Mouse (Mus musculus) stomach, embryonic 16.5 days (tissue): ENCODE results near the gene Gm10668. TPM values are rescaled to one million over a fixed set of nuclear protein-coding genes. Genes with fewer than 3 reads are reported as not detected.
"Not testable (repeated sequence)": the region's sequence is repeated elsewhere in the genome, so short reads cannot be mapped to it uniquely, and the experiment has no call there.

ENCODE experiments used
- ATAC-seq: fragments of 200-750 bp; cut with Nextera tagmentation; 2 replicates; pipeline ENCODE4 v1.8.0; 2017; ENCODE audit warnings: moderate number of reproducible peaks, moderate TSS enrichment; ENCODE audit not compliant: insufficient read depth, low FRiP score
- H3K27ac ChIP-seq: fragments of 300-500 bp; sonication (generic); 2 replicates; pipeline ENCODE4 v1.5.1; 2014; ENCODE audit warnings: low read length
- H3K27me3 ChIP-seq: fragments of 300-500 bp; sonication (generic); 2 replicates; pipeline ENCODE4 v1.6.1; 2014; ENCODE audit warnings: low read length, control low read depth, mixed read lengths; ENCODE audit not compliant: control insufficient read depth, insufficient read depth
- H3K36me3 ChIP-seq: fragments of 300-500 bp; sonication (generic); 2 replicates; pipeline ENCODE4 v1.6.1; 2014; ENCODE audit warnings: low read length; ENCODE audit not compliant: control insufficient read depth, insufficient read depth
- H3K4me1 ChIP-seq: fragments of 300-500 bp; sonication (generic); 2 replicates; pipeline ENCODE4 v1.6.1; 2014; ENCODE audit warnings: low read length, control low read depth, mixed read lengths; ENCODE audit not compliant: control insufficient read depth, insufficient read depth
- H3K4me2 ChIP-seq: fragments of 300-500 bp; sonication (generic); 2 replicates; pipeline ENCODE4 v1.6.1; 2014; ENCODE audit warnings: low read depth, low read length, mixed read lengths
- H3K4me3 ChIP-seq: fragments of 300-500 bp; sonication (generic); replicated peaks from 2 replicates; pipeline ENCODE4 v1.5.1; 2014; ENCODE audit warnings: mild to moderate bottlenecking, low read length
- H3K9ac ChIP-seq: fragments of 300-500 bp; sonication (generic); 2 replicates; pipeline ENCODE4 v1.6.1; 2014; ENCODE audit warnings: low read length
- H3K9me3 ChIP-seq: fragments of 300-500 bp; sonication (generic); replicated peaks from 2 replicates; pipeline ENCODE4 v1.6.1; 2016; ENCODE audit warnings: low read length, control low read depth; ENCODE audit not compliant: control insufficient read depth
- WGBS: fragments of 180-500 bp; shearing (Covaris S2); extraction: QIAGEN DNeasy Blood & Tissue Kit; methylation state at CpG from one replicate; pipeline ENCODE4 v1.1.7; 2014; 5-methylcytosine and 5-hydroxymethylcytosine counted together
- polyA plus RNA-seq: library from polyadenylated mRNA; unstranded; fragments of >200 nt; fragmentation: Nextera tagmentation; extraction: Ambion mirVana; gene quantifications from 2 replicates; pipeline ENCODE4 v1.2.1, GENCODE M21; 2015

Gm10668 gene
- not detected in 2 replicates for polyA plus RNA-seq

- H3K4me2 ChIP-seq: not testable (repeated sequence)
- no CpG with 5 or more reads among the region's 1 CpGs for WGBS
Measured at GRCm38 (mm10) chr7:20730524-20730923, at the start of gene Gm10668. Gene Gm10668 (minus strand): TSS chr7:20730624.

GRCm38 (mm10) chr7:20770885-20771284, 40.5 kb upstream of the Gm10668 start, which contains the start of gene Vmn1r112:
Gene Vmn1r112 (plus strand): TSS chr7:20771185.
- H3K27ac ChIP-seq, H3K4me3 ChIP-seq, ATAC-seq, H3K9me3 ChIP-seq, H3K9ac ChIP-seq, H3K4me1 ChIP-seq, H3K4me2 ChIP-seq, H3K27me3 ChIP-seq, H3K36me3 ChIP-seq: not testable (repeated sequence)
- WGBS: no CpG with 5 or more reads among the region's 3 CpGs

More at GRCm38 (mm10) chr7:20730524-20730923, at the start of gene Gm10668:
- not testable (repeated sequence) for H3K9ac ChIP-seq, H3K4me1 ChIP-seq, H3K36me3 ChIP-seq, H3K27me3 ChIP-seq, ATAC-seq, H3K9me3 ChIP-seq, H3K27ac ChIP-seq, H3K4me3 ChIP-seq

- H3K9me3 ChIP-seq, H3K36me3 ChIP-seq, H3K4me3 ChIP-seq, H3K4me1 ChIP-seq, H3K27ac ChIP-seq, ATAC-seq, H3K27me3 ChIP-seq, H3K4me2 ChIP-seq, H3K9ac ChIP-seq: not testable (repeated sequence)
- no CpG with 5 or more reads among the region's 2 CpGs for WGBS
Measured at GRCm38 (mm10) chr7:20703116-20703515, 27.3 kb downstream of the Gm10668 start, which contains the start of gene Vmn1r111. Gene Vmn1r111 (minus strand): TSS chr7:20703216.

Other genes starting within 250 kb of the Gm10668 start
- not detected in 2 replicates for gene Vmn1r103, start 220.1 kb downstream of the Gm10668 start, polyA plus RNA-seq
- gene Vmn1r104, start 196.8 kb downstream of the Gm10668 start, polyA plus RNA-seq: not detected in 2 replicates
- not detected in 2 replicates for gene Gm5726, start 184.9 kb downstream of the Gm10668 start, polyA plus RNA-seq
- gene Gm4141, start 154.4 kb downstream of the Gm10668 start, polyA plus RNA-seq: not detected in 2 replicates
- not detected in 2 replicates for gene Gm4513, start 131.6 kb downstream of the Gm10668 start, polyA plus RNA-seq
- gene Vmn1r107, start 61.7 kb downstream of the Gm10668 start, polyA plus RNA-seq: not detected in 2 replicates
- gene Vmn1r111, start 27.4 kb downstream of the Gm10668 start, polyA plus RNA-seq: not detected in 2 replicates
- gene Vmn1r112, start 40.6 kb upstream of the Gm10668 start, polyA plus RNA-seq: not detected in 2 replicates
- gene Vmn1r113, start 56.7 kb upstream of the Gm10668 start, polyA plus RNA-seq: not detected in 2 replicates
- not detected in 2 replicates for gene Vmn1r114, start 81.6 kb upstream of the Gm10668 start, polyA plus RNA-seq
- not detected in 2 replicates for gene Vmn1r115, start 114.4 kb upstream of the Gm10668 start, polyA plus RNA-seq
- not detected in 2 replicates for gene Vmn1r116, start 141.6 kb upstream of the Gm10668 start, polyA plus RNA-seq
- not detected in 2 replicates for gene Vmn1r117, start 153.5 kb upstream of the Gm10668 start, polyA plus RNA-seq
- not detected in 2 replicates for gene Vmn1r118, start 181.7 kb upstream of the Gm10668 start, polyA plus RNA-seq